Mouse (Mus musculus): ENCODE results near the gene Pdlim5. TPM values are rescaled to one million over a fixed set of nuclear protein-coding genes. Genes with fewer than 3 reads are reported as not detected.

Gene Pdlim5
- polyA plus RNA-seq, 1 experiment from 2014 or later: 24.0 TPM

DNA sequence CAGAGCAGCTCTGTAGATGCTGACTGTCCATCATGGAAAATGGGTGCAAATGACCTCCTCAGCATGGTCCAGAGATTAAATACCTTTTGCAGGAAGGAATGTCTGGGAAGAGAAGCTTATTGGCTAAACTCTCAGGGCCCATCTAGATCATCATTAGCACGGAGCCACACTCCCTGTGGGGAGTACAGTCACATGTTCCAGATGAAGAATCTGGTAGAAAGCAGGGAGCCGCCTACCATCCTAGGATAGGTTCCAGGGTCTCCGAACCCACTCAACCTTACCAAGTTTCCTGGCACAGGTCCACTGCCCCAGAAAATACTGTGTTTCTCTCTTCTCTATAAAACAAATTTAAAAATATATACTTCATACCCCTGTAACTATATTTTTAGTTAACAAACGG lies 57.4 kb downstream of the Pdlim5 start:
- Histone ChIP-seq H3K79me2 (ENCODE audit: inconsistent target) (peaks cover 44% of the 10 kb centered on the region; the same call in 1 of the 2 replicates), H3K36me3 (ENCODE audit: inconsistent target) (no peaks in the 10 kb centered on the region), H3K27ac (no peak overlapping the region), H3K4me3 (ENCODE audit: inconsistent target) (no peak overlapping the region)
- WGBS (ENCODE audit: missing documents): 92% methylated on average over 4 of the region's 4 CpGs

DNA sequence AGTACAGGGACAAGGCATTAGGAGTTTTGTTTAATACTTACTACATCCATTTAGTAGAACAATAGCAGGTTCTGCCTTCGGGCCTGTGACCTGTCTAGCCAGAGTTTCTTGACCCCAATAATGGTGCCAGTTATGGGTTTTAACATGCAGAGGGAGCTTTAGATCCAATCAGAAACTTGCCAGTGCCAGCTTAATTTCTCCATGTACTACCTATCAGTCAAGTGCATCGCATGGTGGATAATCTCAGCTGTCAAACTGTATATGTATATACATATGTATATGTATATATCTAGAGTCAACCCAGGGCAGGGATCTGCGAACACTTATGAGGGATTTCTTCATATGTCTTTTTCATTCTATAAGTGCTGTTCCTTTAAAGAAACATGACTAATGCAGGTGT lies 61.0 kb downstream of the Pdlim5 start:
- H3K27ac ChIP-seq: no peak overlapping the region
- no peaks in the 10 kb centered on the region for H3K36me3 ChIP-seq (ENCODE audit: inconsistent target)
- no peak overlapping the region for H3K4me3 ChIP-seq (ENCODE audit: inconsistent target)
- H3K79me2 ChIP-seq (ENCODE audit: inconsistent target): peaks cover 41% of the 10 kb centered on the region; the same call in 1 of the 2 replicates
- WGBS (ENCODE audit: missing documents): 93% methylated on average over 2 of the region's 3 CpGs

DNA sequence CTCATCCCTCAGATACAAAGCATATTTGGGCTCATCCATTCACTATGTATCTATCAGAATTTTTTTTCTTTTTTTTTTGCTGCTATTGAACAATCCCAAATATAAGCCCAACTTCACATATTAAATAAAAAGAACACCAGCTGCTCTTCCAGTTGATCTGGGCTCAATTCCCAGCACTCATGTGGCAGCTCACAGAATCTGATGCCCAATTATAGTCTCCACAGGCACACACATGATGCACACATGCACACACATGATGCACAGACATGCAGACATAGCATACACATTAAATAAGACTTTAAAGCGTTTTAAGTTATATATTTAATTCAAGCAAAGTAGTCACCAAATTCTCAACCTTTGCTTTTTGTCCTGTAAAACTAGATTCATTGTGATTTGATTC lies 62.0 kb downstream of the Pdlim5 start:
- Histone ChIP-seq H3K4me3 (ENCODE audit: inconsistent target) (no peak overlapping the region), H3K79me2 (ENCODE audit: inconsistent target) (peaks cover 42% of the 10 kb centered on the region; the same call in 1 of the 2 replicates), H3K27ac (no peak overlapping the region), H3K36me3 (ENCODE audit: inconsistent target) (no peaks in the 10 kb centered on the region)
- 100% methylated on average over 1 of the region's 1 CpGs for WGBS (ENCODE audit: missing documents)

DNA sequence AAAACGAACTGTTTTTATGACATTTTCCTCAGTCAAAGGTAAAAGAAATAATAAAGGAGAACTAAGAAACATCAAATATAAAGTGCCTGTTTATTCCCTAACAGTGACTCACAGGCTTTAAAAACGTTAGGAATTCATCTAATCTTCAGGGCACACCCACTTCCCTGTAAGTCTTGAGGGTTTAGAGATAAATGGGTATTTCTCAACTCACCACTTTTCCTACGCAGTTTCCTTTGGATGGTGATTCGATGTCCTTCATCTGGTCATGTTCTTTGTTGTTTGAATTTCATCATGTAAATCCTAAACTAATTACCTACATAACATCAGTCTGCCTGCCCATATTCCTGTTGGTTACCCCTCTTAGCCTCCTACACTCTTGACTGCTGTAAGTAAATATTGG lies 62.8 kb downstream of the Pdlim5 start:
- no peaks in the 10 kb centered on the region for H3K36me3 ChIP-seq (ENCODE audit: inconsistent target)
- H3K27ac ChIP-seq: no peak overlapping the region
- WGBS (ENCODE audit: missing documents): 60% methylated on average over 4 of the region's 4 CpGs
- H3K4me3 ChIP-seq (ENCODE audit: inconsistent target): no peak overlapping the region
- H3K79me2 ChIP-seq (ENCODE audit: inconsistent target): peaks cover 45% of the 10 kb centered on the region; the same call in 1 of the 2 replicates

DNA sequence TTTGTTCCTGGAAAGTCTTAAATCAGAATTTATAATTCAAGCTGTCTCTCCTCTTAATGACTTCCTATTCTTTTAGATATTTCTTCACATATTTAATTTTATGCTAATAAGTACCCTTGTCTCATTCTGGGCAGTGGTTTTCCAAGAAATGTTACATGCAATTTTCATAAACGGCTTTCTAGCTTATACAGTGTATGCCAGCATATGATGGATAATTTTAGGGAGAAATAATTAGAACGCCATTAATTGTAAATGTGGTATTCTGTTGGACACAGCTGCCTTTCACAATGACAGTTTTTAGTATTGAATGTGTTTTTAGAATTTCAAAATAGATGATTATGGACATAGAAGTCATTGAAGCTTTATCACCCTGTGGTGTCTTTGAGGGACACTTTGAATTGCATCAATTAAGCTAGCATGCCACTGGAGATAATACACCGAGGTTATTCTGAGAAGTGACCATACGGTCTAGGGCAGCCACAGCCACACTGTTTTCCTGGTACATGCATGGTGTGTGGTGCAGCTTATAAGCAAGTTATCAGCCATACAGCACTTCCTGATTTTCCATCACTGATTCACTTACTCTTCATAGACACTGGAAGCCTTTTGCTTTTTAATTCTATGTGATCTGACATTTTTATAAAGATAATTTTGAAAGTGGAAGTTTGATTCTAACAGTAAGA lies 63.5 kb downstream of the Pdlim5 start:
- Histone ChIP-seq H3K36me3 (ENCODE audit: inconsistent target) (no peaks in the 10 kb centered on the region), H3K27ac (no peak overlapping the region), H3K79me2 (ENCODE audit: inconsistent target) (peaks cover 42% of the 10 kb centered on the region; the same call in 1 of the 2 replicates), H3K4me3 (ENCODE audit: inconsistent target) (no peak overlapping the region)
- 67% methylated on average over 4 of the region's 4 CpGs for WGBS (ENCODE audit: missing documents)

DNA sequence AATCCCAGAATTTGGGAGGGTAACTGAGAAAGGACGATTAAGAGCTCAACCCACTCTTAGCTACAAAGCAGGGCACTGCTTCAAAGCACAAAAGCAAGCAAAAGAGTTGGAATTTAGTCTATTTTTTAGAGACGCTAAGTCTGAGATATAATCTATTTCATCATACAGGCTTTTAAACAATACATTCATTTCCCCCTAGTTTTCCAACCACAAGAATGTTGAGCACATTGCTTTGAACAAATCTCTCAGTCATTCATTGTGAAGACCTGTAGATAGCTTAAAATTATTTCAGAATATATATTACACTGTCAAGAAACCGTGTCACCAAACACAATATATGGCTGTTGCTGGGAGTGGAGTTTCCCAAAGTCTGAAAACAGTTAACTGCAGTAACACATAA lies 65.1 kb downstream of the Pdlim5 start:
- no peak overlapping the region for H3K27ac ChIP-seq
- no peaks in the 10 kb centered on the region for H3K36me3 ChIP-seq (ENCODE audit: inconsistent target)
- no peak overlapping the region for H3K4me3 ChIP-seq (ENCODE audit: inconsistent target)
- 89% methylated on average over 3 of the region's 3 CpGs for WGBS (ENCODE audit: missing documents)
- peaks cover 45% of the 10 kb centered on the region; the same call in 1 of the 2 replicates for H3K79me2 ChIP-seq (ENCODE audit: inconsistent target)

DNA sequence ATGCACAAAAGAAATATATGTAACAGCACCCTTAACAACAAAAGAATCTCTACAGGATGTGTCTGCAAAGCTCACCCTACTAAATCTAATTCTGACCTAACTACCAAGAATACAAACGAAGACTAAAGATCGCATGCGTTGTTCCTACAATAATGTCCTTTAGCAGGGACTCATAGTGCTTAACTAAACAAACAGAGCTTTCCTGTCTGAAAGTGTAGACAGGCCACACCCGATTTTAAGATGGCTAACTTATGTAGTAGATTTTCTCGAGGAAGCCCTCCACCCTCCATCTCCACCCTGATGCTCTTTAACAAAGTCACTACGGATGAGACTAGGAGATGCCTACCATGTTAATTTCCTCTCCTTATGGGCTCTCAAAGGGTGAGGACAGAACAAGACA lies 71.9 kb downstream of the Pdlim5 start:
- H3K27ac ChIP-seq: no peak overlapping the region
- H3K36me3 ChIP-seq (ENCODE audit: inconsistent target): no peaks in the 10 kb centered on the region
- H3K4me3 ChIP-seq (ENCODE audit: inconsistent target): no peak overlapping the region
- 91% methylated on average over 5 of the region's 6 CpGs for WGBS (ENCODE audit: missing documents)
- peaks cover 78% of the 10 kb centered on the region for H3K79me2 ChIP-seq (ENCODE audit: inconsistent target)

DNA sequence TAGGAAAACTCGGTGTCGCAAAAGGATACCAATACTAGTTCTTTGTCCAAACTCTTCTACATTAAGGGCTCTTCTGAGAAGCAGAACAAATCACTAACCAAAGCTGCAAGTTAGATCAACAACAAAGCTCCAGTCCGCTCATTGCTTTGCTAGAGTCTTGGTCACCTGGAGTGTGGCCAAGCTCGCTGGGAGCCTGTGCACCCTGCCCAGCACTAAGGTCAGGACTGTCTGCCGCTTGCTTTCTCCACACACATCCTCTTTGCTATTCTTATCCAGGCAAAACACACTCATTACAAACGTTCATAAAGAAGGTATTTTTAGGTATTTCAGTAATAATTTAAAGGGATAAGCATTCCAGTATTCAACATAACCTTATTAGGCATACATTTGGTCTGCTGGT lies 73.6 kb downstream of the Pdlim5 start:
- H3K27ac ChIP-seq: no peak overlapping the region
- WGBS (ENCODE audit: missing documents): 78% methylated on average over 6 of the region's 6 CpGs
- H3K79me2 ChIP-seq (ENCODE audit: inconsistent target): peaks cover 70% of the 10 kb centered on the region
- H3K36me3 ChIP-seq (ENCODE audit: inconsistent target): no peaks in the 10 kb centered on the region
- H3K4me3 ChIP-seq (ENCODE audit: inconsistent target): no peak overlapping the region

DNA sequence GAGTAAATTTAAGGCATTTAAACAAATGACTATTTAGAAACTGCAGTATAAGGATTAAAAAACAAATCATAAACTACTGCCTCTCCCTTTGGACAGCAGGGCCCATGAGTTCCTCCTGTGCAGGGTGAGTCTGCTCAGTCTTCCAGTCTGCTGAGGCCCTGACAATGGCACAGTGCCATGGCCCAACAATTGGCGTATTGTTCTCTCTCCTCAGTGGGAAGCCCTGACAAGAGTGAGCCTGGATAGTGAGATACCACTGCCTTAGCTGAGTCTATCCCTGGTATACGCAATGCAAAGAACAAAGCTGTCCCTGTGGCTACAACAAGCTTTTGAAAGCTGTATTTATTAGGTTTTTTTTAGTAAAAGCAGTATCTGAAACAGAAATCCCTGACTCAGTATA lies 77.3 kb downstream of the Pdlim5 start:
- 94% methylated on average over 2 of the region's 2 CpGs for WGBS (ENCODE audit: missing documents)
- Histone ChIP-seq H3K36me3 (ENCODE audit: inconsistent target) (no peaks in the 10 kb centered on the region), H3K79me2 (ENCODE audit: inconsistent target) (peaks cover 45% of the 10 kb centered on the region), H3K4me3 (ENCODE audit: inconsistent target) (no peak overlapping the region), H3K27ac (no peak overlapping the region)

DNA sequence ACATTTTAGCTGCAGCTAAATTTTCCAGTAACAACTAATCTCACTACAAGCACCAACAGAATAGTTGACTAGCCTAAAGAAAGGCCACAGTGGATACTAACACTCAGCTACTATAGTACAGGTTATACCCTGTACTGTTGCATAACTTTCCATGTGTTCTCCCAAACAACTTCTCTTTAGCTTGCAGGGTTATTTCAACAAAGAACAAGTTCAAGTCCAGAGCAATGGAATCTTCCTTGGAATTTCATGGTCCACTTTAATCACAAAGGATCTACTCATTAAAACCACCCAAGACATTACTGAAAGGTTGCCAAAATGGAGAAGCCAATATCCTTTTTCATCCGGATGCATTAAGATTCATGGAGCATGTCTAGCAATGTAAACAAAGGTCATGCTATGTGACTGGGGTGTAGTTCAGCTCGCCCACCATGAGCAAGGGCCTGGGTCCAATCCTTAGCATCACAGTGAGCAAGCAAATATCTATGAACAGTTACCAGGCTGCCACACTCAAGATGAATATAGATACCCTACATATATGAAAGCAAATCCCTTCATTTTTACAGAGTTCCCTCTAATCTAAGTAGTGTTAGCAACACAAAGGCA lies 79.3 kb downstream of the Pdlim5 start:
- Histone ChIP-seq H3K36me3 (ENCODE audit: inconsistent target) (no peaks in the 10 kb centered on the region), H3K4me3 (ENCODE audit: inconsistent target) (no peak overlapping the region)
- 100% methylated on average over 2 of the region's 2 CpGs for WGBS (ENCODE audit: missing documents)

DNA sequence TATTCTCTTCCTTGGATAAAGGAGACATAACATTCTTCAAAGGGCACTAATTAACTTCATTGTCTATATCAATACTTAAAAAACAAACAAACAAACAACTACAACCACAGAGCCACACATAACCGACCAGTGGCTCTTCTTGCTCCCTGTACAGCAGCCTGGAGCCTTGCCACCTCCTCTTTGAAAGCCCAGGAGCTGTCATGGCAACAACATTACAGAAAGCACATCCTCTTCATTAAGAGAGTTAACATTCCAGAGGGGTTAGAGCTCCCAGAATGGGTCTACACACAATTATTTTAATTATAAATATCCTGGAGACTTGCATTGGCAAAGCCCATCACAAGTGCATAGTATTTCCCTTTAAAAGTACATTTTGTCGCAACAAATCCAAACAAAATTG lies 84.4 kb downstream of the Pdlim5 start:
- no peak overlapping the region for H3K27ac ChIP-seq
- peaks cover 4% of the 10 kb centered on the region; the same call in 1 of the 2 replicates for H3K36me3 ChIP-seq (ENCODE audit: inconsistent target)
- WGBS (ENCODE audit: missing documents): 100% methylated on average over 2 of the region's 2 CpGs
- H3K4me3 ChIP-seq (ENCODE audit: inconsistent target): no peak overlapping the region
- no peaks in the 10 kb centered on the region; the same call in 1 of the 2 replicates for H3K79me2 ChIP-seq (ENCODE audit: inconsistent target)

More for the DNA sequence above, 79.3 kb downstream of the Pdlim5 start:
- no peak overlapping the region for H3K27ac ChIP-seq
- peaks cover 26% of the 10 kb centered on the region; the same call in 1 of the 2 replicates for H3K79me2 ChIP-seq (ENCODE audit: inconsistent target)

DNA sequence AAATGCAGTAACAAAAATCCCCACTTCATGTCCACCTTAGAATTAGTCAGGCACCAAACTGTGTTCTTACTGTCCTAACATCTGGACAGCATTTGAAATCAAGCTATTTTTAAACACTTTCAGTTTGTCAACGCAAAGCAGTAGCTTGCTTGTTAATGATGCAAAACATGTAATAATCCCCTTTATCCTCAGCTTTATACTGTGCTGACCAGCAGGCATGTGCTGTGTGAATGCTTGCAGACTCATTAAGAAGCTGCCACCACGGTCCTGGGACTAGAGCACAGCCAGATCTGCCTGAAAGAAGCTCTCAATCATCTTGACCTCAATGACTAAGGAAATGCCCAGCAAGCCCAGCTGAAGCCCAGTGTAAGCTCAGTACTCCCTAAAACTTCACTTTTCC lies 85.0 kb downstream of the Pdlim5 start:
- WGBS (ENCODE audit: missing documents): 58% methylated on average over 2 of the region's 2 CpGs
- no peak overlapping the region for H3K27ac ChIP-seq
- H3K4me3 ChIP-seq (ENCODE audit: inconsistent target): no peak overlapping the region
- no peaks in the 10 kb centered on the region; the same call in 1 of the 2 replicates for H3K79me2 ChIP-seq (ENCODE audit: inconsistent target)
- H3K36me3 ChIP-seq (ENCODE audit: inconsistent target): peaks cover 6% of the 10 kb centered on the region; the same call in 1 of the 2 replicates

DNA sequence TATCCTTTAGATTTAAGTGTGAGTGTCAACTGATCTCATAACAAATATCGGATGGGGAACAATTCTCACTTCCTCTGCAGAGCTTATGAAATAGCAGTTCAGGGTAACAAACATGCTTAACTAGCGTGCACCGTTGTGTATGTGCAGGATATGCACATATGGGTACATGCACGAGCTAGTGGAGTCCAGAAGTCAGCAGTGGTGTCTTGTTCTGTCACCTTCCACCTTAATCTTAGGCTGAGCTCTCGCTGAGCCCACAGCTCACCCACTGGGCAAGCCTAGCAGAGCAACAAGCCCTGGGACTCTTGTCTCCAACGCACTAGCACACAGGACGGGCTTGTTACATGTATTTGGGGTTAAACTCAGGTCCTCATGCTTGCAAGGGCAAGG lies 100.2 kb downstream of the Pdlim5 start:
- Histone ChIP-seq H3K36me3 (ENCODE audit: inconsistent target) (0 out of 2 replicates have a peak, but pooled peaks cover 5% of the 10 kb centered on the region), H3K4me3 (ENCODE audit: inconsistent target) (no peak overlapping the region), H3K79me2 (ENCODE audit: inconsistent target) (no peaks in the 10 kb centered on the region), H3K27ac (no peak overlapping the region)
- WGBS (ENCODE audit: missing documents): 81% methylated on average over 7 of the region's 7 CpGs

DNA sequence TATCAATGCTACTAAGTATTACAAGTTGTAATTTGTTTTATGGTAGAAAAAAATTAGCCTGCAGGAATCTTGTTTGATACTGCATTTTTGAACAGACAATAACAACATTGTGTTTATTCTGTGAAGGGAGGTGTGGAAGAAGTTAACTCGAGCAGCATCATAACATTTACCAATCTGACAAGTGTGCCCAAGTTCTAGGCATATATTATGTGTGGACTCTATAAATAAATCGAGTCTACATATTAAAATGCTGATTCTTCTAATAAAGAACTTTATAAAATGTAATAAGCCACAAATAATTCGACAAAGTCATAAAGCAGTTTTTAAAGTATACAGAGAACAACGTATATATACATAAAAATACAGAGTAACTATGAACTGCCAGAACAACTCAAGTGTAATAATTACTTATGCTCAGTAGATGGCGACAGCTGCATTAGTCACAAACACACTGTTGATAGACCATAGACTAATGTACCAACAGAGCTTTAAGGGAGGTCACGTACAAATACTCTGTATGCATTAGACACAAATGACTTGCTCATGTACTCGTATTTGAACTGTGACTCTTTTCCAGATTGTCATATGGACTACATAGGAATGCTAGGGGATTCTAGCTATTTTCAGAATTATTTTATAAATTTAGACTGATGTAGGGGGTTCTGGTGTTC lies 100.7 kb downstream of the Pdlim5 start:
- no peaks in the 10 kb centered on the region for H3K79me2 ChIP-seq (ENCODE audit: inconsistent target)
- WGBS (ENCODE audit: missing documents): 36% methylated on average over 7 of the region's 7 CpGs
- H3K4me3 ChIP-seq (ENCODE audit: inconsistent target): no peak overlapping the region
- no peak overlapping the region for H3K27ac ChIP-seq
- H3K36me3 ChIP-seq (ENCODE audit: inconsistent target): 0 out of 2 replicates have a peak, but pooled peaks cover 5% of the 10 kb centered on the region

DNA sequence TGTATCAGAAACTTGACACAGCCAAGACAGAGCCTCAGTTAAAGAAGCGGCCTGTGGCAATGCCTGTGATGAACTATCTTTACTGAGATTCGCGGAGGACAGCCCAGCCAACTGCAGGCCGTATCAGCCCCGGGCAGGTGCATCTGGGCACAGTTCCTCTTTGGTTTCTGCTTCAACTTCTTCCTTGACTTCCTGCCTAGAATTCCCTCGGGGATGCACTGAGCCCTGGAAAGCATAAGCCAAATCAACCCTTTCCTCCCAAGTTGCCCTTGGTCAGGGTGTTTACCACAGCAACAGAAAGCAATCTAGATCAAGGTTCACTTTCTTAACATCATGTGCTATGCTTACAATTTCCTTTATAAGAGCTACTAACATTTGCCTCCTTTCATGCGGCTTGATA lies 101.9 kb downstream of the Pdlim5 start:
- Histone ChIP-seq H3K79me2 (ENCODE audit: inconsistent target) (no peaks in the 10 kb centered on the region), H3K4me3 (ENCODE audit: inconsistent target) (no peak overlapping the region), H3K36me3 (ENCODE audit: inconsistent target) (0 out of 2 replicates have a peak, but pooled peaks cover 5% of the 10 kb centered on the region), H3K27ac (no peak overlapping the region)
- 73% methylated on average over 7 of the region's 7 CpGs for WGBS (ENCODE audit: missing documents)

All from macrophage (primary cell).